Mouse (Mus musculus) liver, embryonic 13.5 days (tissue): ENCODE measurements around the gene Gltp. TPM values are rescaled to one million over a fixed set of nuclear protein-coding genes. Genes with fewer than 3 reads are reported as not detected.

Experiments
- ATAC-seq: fragments of 200-750 bp; cut with Nextera tagmentation; 2 replicates; pipeline ENCODE4 v1.8.0; 2017; ENCODE audit warnings: low read depth, mild to moderate bottlenecking, moderate number of reproducible peaks, moderate library complexity
- DNase-seq: peaks from one replicate; pipeline ENCODE4 v3.0.0; 2022
- H3K27ac ChIP-seq: fragments of 300-500 bp; sonication (generic); 2 replicates; pipeline ENCODE4 v1.5.1; 2015; ENCODE audit warnings: moderate library complexity, mild to moderate bottlenecking, inconsistent platforms
- H3K27me3 ChIP-seq: fragments of 300-500 bp; sonication (generic); 2 replicates; pipeline ENCODE4 v1.6.1; 2015; ENCODE audit warnings: mild to moderate bottlenecking, inconsistent platforms
- H3K36me3 ChIP-seq: fragments of 300-500 bp; sonication (generic); 2 replicates; pipeline ENCODE4 v1.6.1; 2015; ENCODE audit warnings: mild to moderate bottlenecking, inconsistent platforms
- H3K4me1 ChIP-seq: fragments of 300-500 bp; sonication (generic); replicated peaks from 2 replicates; pipeline ENCODE4 v1.6.1; 2015; ENCODE audit warnings: inconsistent platforms
- H3K4me2 ChIP-seq: fragments of 300-500 bp; sonication (generic); 2 replicates; pipeline ENCODE4 v1.6.1; 2015; ENCODE audit warnings: inconsistent platforms, mild to moderate bottlenecking, moderate library complexity
- H3K4me3 ChIP-seq: fragments of 300-500 bp; sonication (generic); replicated peaks from 2 replicates; pipeline ENCODE4 v1.5.1; 2015; ENCODE audit warnings: mild to moderate bottlenecking, inconsistent platforms
- H3K9ac ChIP-seq: fragments of 300-500 bp; sonication (generic); 2 replicates; pipeline ENCODE4 v1.6.1; 2015; ENCODE audit warnings: mild to moderate bottlenecking, inconsistent platforms
- H3K9me3 ChIP-seq: fragments of 300-500 bp; sonication (generic); replicated peaks from 2 replicates; pipeline ENCODE4 v1.6.1; 2016; ENCODE audit warnings: inconsistent platforms
- WGBS: fragments of 180-500 bp; shearing (Covaris S2); methylation state at CpG from one replicate; pipeline ENCODE4 v1.1.7; 2015; ENCODE audit not compliant: insufficient replicate concordance; 5-methylcytosine and 5-hydroxymethylcytosine counted together
- polyA plus RNA-seq: library from polyadenylated mRNA; unstranded; fragments of >200 nt; fragmentation: Nextera tagmentation; extraction: Ambion mirVana; gene quantifications from 2 replicates; pipeline ENCODE4 v1.2.1, GENCODE M21; 2015

The Gltp gene
- polyA plus RNA-seq, 1 experiment from 2014 or later, result 36.1 TPM

GRCm38 (mm10) chr5:114679841-114680591 is 10.8 kb downstream of the Gltp start:
- no peak for DNase-seq
- H3K27ac ChIP-seq, result no peak overlapping the region; the same call in 1 of the 2 replicates

GRCm38 (mm10) chr5:114674594-114674993 is 16.2 kb downstream of the Gltp start:
- WGBS, result 73% methylated on average over 8 of the region's 8 CpGs
- ATAC-seq, result no peak

More at GRCm38 (mm10) chr5:114679841-114680591, 10.8 kb downstream of the Gltp start:
- Histone ChIP-seq H3K36me3 (peaks cover 11% of the 10 kb centered on the region; the same call in 1 of the 2 replicates), H3K4me1 (peaks cover 10% of the 10 kb centered on the region), H3K4me2 (no peak overlapping the region), H3K9ac (no peak overlapping the region), H3K27me3 (no peaks in the 10 kb centered on the region), H3K4me3 (no peak overlapping the region), H3K9me3 (no peaks in the 10 kb centered on the region)
- WGBS, result 65% methylated on average over 17 of the region's 17 CpGs
- no peak for ATAC-seq

GRCm38 (mm10) chr5:114673114-114673513 is 17.7 kb downstream of the Gltp start:
- Histone ChIP-seq H3K9ac (no peak overlapping the region), H3K27ac (no peak overlapping the region), H3K9me3 (no peaks in the 10 kb centered on the region), H3K4me3 (no peak overlapping the region), H3K4me1 (0 out of 2 replicates have a peak, but pooled peaks cover under 1% of the 10 kb centered on the region), H3K27me3 (no peaks in the 10 kb centered on the region), H3K4me2 (no peak overlapping the region), H3K36me3 (peaks cover 23% of the 10 kb centered on the region)
- WGBS, result 82% methylated on average over 13 of the region's 13 CpGs
- DNase-seq, result no peak
- no peak for ATAC-seq

More at GRCm38 (mm10) chr5:114674594-114674993, 16.2 kb downstream of the Gltp start:
- Histone ChIP-seq H3K27me3 (no peaks in the 10 kb centered on the region), H3K4me2 (no peak overlapping the region), H3K36me3 (peaks cover 23% of the 10 kb centered on the region), H3K9ac (no peak overlapping the region), H3K4me1 (no peaks in the 10 kb centered on the region), H3K9me3 (no peaks in the 10 kb centered on the region), H3K27ac (no peak overlapping the region), H3K4me3 (no peak overlapping the region)
- DNase-seq, result no peak

GRCm38 (mm10) chr5:114669014-114669413 is 21.8 kb downstream of the Gltp start:
- Histone ChIP-seq H3K27ac (no peak overlapping the region), H3K27me3 (no peaks in the 10 kb centered on the region), H3K36me3 (peaks cover 12% of the 10 kb centered on the region), H3K9me3 (no peaks in the 10 kb centered on the region), H3K4me3 (no peak overlapping the region), H3K4me2 (no peak overlapping the region), H3K4me1 (peaks cover 13% of the 10 kb centered on the region), H3K9ac (no peak overlapping the region)
- ATAC-seq (no peak), DNase-seq (no peak)
- WGBS, result 77% methylated on average over 5 of the region's 5 CpGs

GRCm38 (mm10) chr5:114667228-114667856 is 23.4 kb downstream of the Gltp start:
- no peaks in the 10 kb centered on the region; the same call in 1 of the 2 replicates for H3K27me3 ChIP-seq
- ATAC-seq (peak; percentile 91), DNase-seq (peak; percentile 97)
- no peaks in the 10 kb centered on the region for H3K9me3 ChIP-seq
- 3% methylated on average over 36 of the region's 36 CpGs for WGBS
- H3K4me1 ChIP-seq, result peaks cover 13% of the 10 kb centered on the region
- H3K9ac ChIP-seq, result peak overlapping the region; percentile 37; the same call in 1 of the 2 replicates
- peak overlapping the region; percentile 49 for H3K4me3 ChIP-seq
- peak overlapping the region; percentile 67 for H3K27ac ChIP-seq
- peak overlapping the region; percentile 69 for H3K4me2 ChIP-seq
- H3K36me3 ChIP-seq, result peaks cover 5% of the 10 kb centered on the region; the same call in 1 of the 2 replicates

- Histone ChIP-seq H3K4me3 (no peak overlapping the region), H3K9me3 (no peaks in the 10 kb centered on the region), H3K4me1 (peaks cover 13% of the 10 kb centered on the region), H3K36me3 (peaks cover 5% of the 10 kb centered on the region; the same call in 1 of the 2 replicates), H3K4me2 (peak overlapping the region; percentile 69; the same call in 1 of the 2 replicates), H3K9ac (no peak overlapping the region), H3K27ac (no peak overlapping the region), H3K27me3 (no peaks in the 10 kb centered on the region; the same call in 1 of the 2 replicates)
- DNase-seq, result no peak
- ATAC-seq, result no peak
- WGBS, result 55% methylated on average over 1 of the region's 1 CpGs
These were observed 24.1 kb downstream of the Gltp start for GRCm38 (mm10) chr5:114666659-114667058.

GRCm38 (mm10) chr5:114664750-114665149 is 26.0 kb downstream of the Gltp start:
- no peaks in the 10 kb centered on the region for H3K36me3 ChIP-seq
- H3K4me3 ChIP-seq, result no peak overlapping the region
- no peak for ATAC-seq
- H3K4me2 ChIP-seq, result no peak overlapping the region
- H3K4me1 ChIP-seq, result peaks cover 13% of the 10 kb centered on the region
- H3K27ac ChIP-seq, result no peak overlapping the region
- DNase-seq, result no peak
- peaks cover 10% of the 10 kb centered on the region for H3K27me3 ChIP-seq
- no peak overlapping the region for H3K9ac ChIP-seq
- no peaks in the 10 kb centered on the region for H3K9me3 ChIP-seq
- 71% methylated on average over 7 of the region's 7 CpGs for WGBS

GRCm38 (mm10) chr5:114664139-114664538 is 26.6 kb downstream of the Gltp start:
- peaks cover 13% of the 10 kb centered on the region for H3K4me1 ChIP-seq
- WGBS, result 60% methylated on average over 4 of the region's 4 CpGs
- H3K9me3 ChIP-seq, result no peaks in the 10 kb centered on the region
- no peak for ATAC-seq
- no peak overlapping the region for H3K27ac ChIP-seq
- H3K36me3 ChIP-seq, result no peaks in the 10 kb centered on the region
- no peak overlapping the region for H3K4me3 ChIP-seq
- no peak for DNase-seq
- no peak overlapping the region for H3K4me2 ChIP-seq
- H3K9ac ChIP-seq, result no peak overlapping the region
- peaks cover 16% of the 10 kb centered on the region for H3K27me3 ChIP-seq

- Histone ChIP-seq H3K27ac (no peak overlapping the region), H3K36me3 (no peaks in the 10 kb centered on the region), H3K4me2 (no peak overlapping the region), H3K4me3 (no peak overlapping the region), H3K9ac (no peak overlapping the region), H3K27me3 (peaks cover 47% of the 10 kb centered on the region), H3K4me1 (peaks cover 8% of the 10 kb centered on the region; the same call in 1 of the 2 replicates), H3K9me3 (no peaks in the 10 kb centered on the region)
- 21% methylated on average over 6 of the region's 6 CpGs for WGBS
- ATAC-seq (no peak), DNase-seq (no peak)
These were observed 29.8 kb downstream of the Gltp start for GRCm38 (mm10) chr5:114661029-114661428.

- DNase-seq, result no peak
- Histone ChIP-seq H3K4me3 (peak within 1 kb of the TSS; percentile 44), H3K27ac (no peak within 1 kb of the TSS), H3K4me1 (peaks cover 8% of the 10 kb centered on the region; the same call in 1 of the 2 replicates), H3K27me3 (peaks cover 66% of the 10 kb centered on the region), H3K4me2 (peak within 1 kb of the TSS; percentile 64), H3K9me3 (no peaks in the 10 kb centered on the region), H3K9ac (no peak within 1 kb of the TSS), H3K36me3 (no peaks in the 10 kb centered on the region)
- no peak for ATAC-seq
- 2% methylated on average over 44 of the region's 47 CpGs for WGBS
These were observed 32.5 kb downstream of the Gltp start, which contains the start of gene Trpv4 for GRCm38 (mm10) chr5:114658255-114658654. Gene Trpv4 (minus strand): TSS chr5:114658421.

- peaks cover 66% of the 10 kb centered on the region for H3K27me3 ChIP-seq
- H3K4me1 ChIP-seq, result peaks cover 8% of the 10 kb centered on the region; the same call in 1 of the 2 replicates
- no peak for ATAC-seq
- peak overlapping the region; percentile 64; the same call in 1 of the 2 replicates for H3K4me2 ChIP-seq
- no peak overlapping the region for H3K27ac ChIP-seq
- H3K9ac ChIP-seq, result no peak overlapping the region
- WGBS, result 38% methylated on average over 10 of the region's 10 CpGs
- no peak overlapping the region for H3K4me3 ChIP-seq
- no peak for DNase-seq
- H3K36me3 ChIP-seq, result no peaks in the 10 kb centered on the region
- H3K9me3 ChIP-seq, result no peaks in the 10 kb centered on the region
These were observed 33.4 kb downstream of the Gltp start for GRCm38 (mm10) chr5:114657426-114657825.
